10 mouse cellular contexts compared by ENCODE assay signal in the genomic region with DNA sequence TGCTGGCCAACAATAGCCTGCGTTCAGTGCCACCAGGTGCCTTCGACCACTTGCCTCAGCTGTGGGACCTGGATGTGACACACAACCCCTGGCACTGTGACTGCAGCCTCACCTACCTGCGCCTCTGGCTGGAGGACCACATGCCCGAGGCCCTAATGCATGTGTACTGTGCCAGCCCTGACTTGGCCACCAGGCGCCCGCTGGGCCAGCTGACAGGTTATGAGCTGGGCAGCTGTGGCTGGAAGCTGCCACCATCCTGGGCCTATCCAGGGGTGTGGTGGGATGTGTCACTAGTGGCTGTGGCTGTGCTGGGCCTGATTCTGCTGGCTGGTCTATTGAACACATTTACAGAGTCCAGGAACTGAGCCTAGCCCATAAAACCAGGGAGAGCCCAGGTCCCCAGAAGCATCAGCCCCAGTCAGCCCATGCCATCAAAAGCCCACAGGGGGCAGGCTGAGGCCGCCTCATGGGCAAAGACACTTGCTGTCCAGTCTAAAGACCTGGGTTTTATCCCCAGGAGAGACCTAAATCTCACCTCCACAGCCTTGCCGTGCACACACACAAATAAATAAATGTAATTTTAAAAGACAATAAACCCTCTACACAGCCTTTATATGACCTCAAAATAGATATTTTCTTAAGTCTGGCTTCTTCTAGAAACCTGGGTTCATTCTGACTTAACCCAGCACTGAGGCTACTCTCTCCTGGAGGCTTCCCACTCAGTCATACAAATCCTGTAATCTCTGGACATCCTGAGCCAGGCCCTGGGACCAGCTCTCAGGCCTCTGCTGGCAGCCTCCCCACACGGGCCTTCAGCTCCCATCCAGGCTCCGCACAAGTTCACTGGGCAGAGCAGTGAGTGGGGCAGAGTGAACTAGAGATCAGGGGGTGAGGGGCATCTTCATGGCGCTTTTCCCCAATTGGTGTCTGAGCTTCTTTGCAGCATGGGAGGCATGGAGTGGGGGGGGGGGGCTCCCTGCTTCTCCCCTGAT. TPM values are rescaled to one million over a fixed set of nuclear protein-coding genes. Genes with fewer than 3 reads are reported as not detected.
DNase-seq lines count a peak whose midpoint lies in the region; ATAC-seq and TF ChIP-seq lines count a peak whose summit lies in the region.
"Had no signal": no experiment of that assay in that cellular context is flagged by ENCODE, and none has a peak within 500 bp of the region (broad histone marks: within the 10 kb centered on the region; RNA-seq: fewer than 3 reads in every experiment).

No protein-coding gene starts in this region.

- no peaks in the 10 kb centered on the region for H3K27me3 ChIP-seq in heart, embryonic 11.5 days (ENCODE audit: control insufficient read depth, insufficient read depth, low read length)
- no peaks in the 10 kb centered on the region for H3K27me3 ChIP-seq in lung, postnatal 0 days (replicated peaks; ENCODE audit: insufficient read depth, low read length)
- H3K27me3 ChIP-seq in forebrain, embryonic 15.5 days, result no peaks in the 10 kb centered on the region

- no peak overlapping the region for H3K4me2 ChIP-seq in heart, embryonic 11.5 days
- no peak overlapping the region for H3K4me2 ChIP-seq in lung, postnatal 0 days (replicated peaks; ENCODE audit: low read depth, low read length)
- H3K4me2 ChIP-seq in forebrain, embryonic 15.5 days (replicated peaks), result no peak overlapping the region

- TF ChIP-seq POLR2A in bone marrow, adult 2 months (IDR thresholded peaks at IDR 0.05; ENCODE audit: borderline replicate concordance, control insufficient read depth, low read depth, low read length), result no peak

- H3K4me3 ChIP-seq in heart, embryonic 11.5 days (ENCODE audit: low read depth, low read length), result no peak overlapping the region
- no peak overlapping the region for H3K4me3 ChIP-seq in lung, postnatal 0 days (ENCODE audit: low read depth, low read length)
- no peak overlapping the region for H3K4me3 ChIP-seq in bone marrow, adult 2 months (replicated peaks; ENCODE audit: control insufficient read depth, low read depth, low read length)
- H3K4me3 ChIP-seq in forebrain, embryonic 15.5 days, result no peak overlapping the region

- peak; percentile 55 for TF ChIP-seq CTCF in lung, postnatal 0 days (IDR thresholded peaks at IDR 0.05)
- peak; percentile 46 for TF ChIP-seq CTCF in bone marrow, adult 2 months (IDR thresholded peaks at IDR 0.05; ENCODE audit: control insufficient read depth, insufficient read depth, low read length)

- TF ChIP-seq EP300 in lung, postnatal 0 days (IDR thresholded peaks at IDR 0.05), result no peak

- H3K36me3 ChIP-seq in heart, embryonic 11.5 days (ENCODE audit: control insufficient read depth, insufficient read depth, low read length), result no peaks in the 10 kb centered on the region
- H3K36me3 ChIP-seq in lung, postnatal 0 days (ENCODE audit: insufficient read depth, low read length), result no peaks in the 10 kb centered on the region
- no peaks in the 10 kb centered on the region for H3K36me3 ChIP-seq in forebrain, embryonic 15.5 days

- no peak overlapping the region for H3K9ac ChIP-seq in heart, embryonic 11.5 days (ENCODE audit: low read depth, low read length)
- H3K9ac ChIP-seq in lung, postnatal 0 days (replicated peaks; ENCODE audit: low read depth), result no peak overlapping the region
- no peak overlapping the region for H3K9ac ChIP-seq in forebrain, embryonic 15.5 days (replicated peaks)

- no peaks in the 10 kb centered on the region for H3K4me1 ChIP-seq in heart, embryonic 11.5 days (ENCODE audit: control insufficient read depth, insufficient read depth, low read length)
- H3K4me1 ChIP-seq in lung, postnatal 0 days (ENCODE audit: insufficient read depth, low read depth, low read length), result no peaks in the 10 kb centered on the region
- peaks cover 4% of the 10 kb centered on the region; the same call in 1 of the 2 replicates for H3K4me1 ChIP-seq in bone marrow, adult 2 months (ENCODE audit: control insufficient read depth, insufficient read depth, low read length)
- no peaks in the 10 kb centered on the region for H3K4me1 ChIP-seq in forebrain, embryonic 15.5 days

- WGBS in heart, embryonic 11.5 days (ENCODE audit: insufficient replicate concordance), result 82% methylated on average over 11 of the region's 11 CpGs
- WGBS in lung, postnatal 0 days, result 86% methylated on average over 11 of the region's 11 CpGs
- WGBS in bone marrow, adult 2 months, result 77% methylated on average over 11 of the region's 11 CpGs
- WGBS in forebrain, embryonic 15.5 days, result 84% methylated on average over 11 of the region's 11 CpGs

- H3K27ac ChIP-seq in heart, embryonic 11.5 days (ENCODE audit: low read depth, low read length), result no peak overlapping the region
- no peak overlapping the region for H3K27ac ChIP-seq in lung, postnatal 0 days (ENCODE audit: low read length)
- H3K27ac ChIP-seq in bone marrow, adult 2 months (ENCODE audit: control insufficient read depth, insufficient read depth, low read depth, low read length, poor library complexity), result peak overlapping the region; percentile 7; the same call in 1 of the 2 replicates
- no peak overlapping the region for H3K27ac ChIP-seq in forebrain, embryonic 15.5 days (replicated peaks)

- H3K9me3 ChIP-seq in heart, embryonic 11.5 days (replicated peaks; ENCODE audit: control insufficient read depth, low read length), result no peaks in the 10 kb centered on the region
- H3K9me3 ChIP-seq in lung, postnatal 0 days (ENCODE audit: low read length), result no peaks in the 10 kb centered on the region
- no peaks in the 10 kb centered on the region for H3K9me3 ChIP-seq in forebrain, embryonic 15.5 days

- no peak for DNase-seq in heart, adult 9 months (ENCODE audit: low spot score in 2 of 2)
- DNase-seq in lung, postnatal 0 days (ENCODE audit: low spot score), result no peak
- no peak for DNase-seq in lung, postnatal 14 days
- DNase-seq in layer of hippocampus, adult 9-11 months, result no peak
- DNase-seq: thymus, adult 2 months had no signal

- ATAC-seq in heart, embryonic 11.5 days (replicated peaks; ENCODE audit: insufficient number of reproducible peaks, low FRiP score, low TSS enrichment), result 0 out of 2 replicates have a peak, but pooled peaks have one; percentile 35
- 0 out of 2 replicates have a peak, but pooled peaks have one; percentile 32 for ATAC-seq in lung, postnatal 0 days
- ATAC-seq in megakaryocyte-erythroid progenitor cell, adult 5-6 weeks (replicated peaks; ENCODE audit: low FRiP score, low TSS enrichment, poor library complexity, severe bottlenecking), result peak; percentile 10; the same call in 1 of the 2 replicates
- no peak for ATAC-seq in forebrain, embryonic 15.5 days (replicated peaks)
- ATAC-seq: inflammation-experienced regulatory T-cells, adult 6 months had no signal

RNA-seq across cellular contexts. Expression of gene Gp9, which starts 1.6 kb away (rescaled TPM):
- 6.1 and 7.1 TPM in 2 replicates for polyA plus RNA-seq in heart, embryonic 11.5 days (2014; fragmentation: Nextera tagmentation; extraction: Ambion mirVana)
- polyA plus RNA-seq in lung, postnatal 0 days (2015; fragmentation: Nextera tagmentation; extraction: Ambion mirVana), result 8.3 and 9.1 TPM in 2 replicates
- 49.0 and 59.4 TPM in 2 replicates for polyA plus RNA-seq in bone marrow, adult 2 months (2011; ENCODE audit: insufficient read depth, insufficient read length, low replicate concordance, missing spikeins)
- 1.8 and 4.5 TPM in 2 replicates for total RNA-seq in megakaryocyte-erythroid progenitor cell, adult 5-6 weeks (2014; fragmentation: Nextera tagmentation)
- 3.1 and 7.3 TPM in 2 replicates for total RNA-seq in megakaryocyte-erythroid progenitor cell, adult 5-6 weeks (2017)
- polyA plus RNA-seq in forebrain, embryonic 15.5 days (2015; fragmentation: Nextera tagmentation; extraction: Ambion mirVana), result 0.46 and 0.65 TPM in 2 replicates

RNA-seq across cellular contexts. Expression of gene Rab43, which starts 32.5 kb away (rescaled TPM):
- 6.4 and 6.9 TPM in 2 replicates for polyA plus RNA-seq in heart, embryonic 11.5 days (2014; fragmentation: Nextera tagmentation; extraction: Ambion mirVana)
- polyA plus RNA-seq in lung, postnatal 0 days (2015; fragmentation: Nextera tagmentation; extraction: Ambion mirVana), result 13.5 and 15.1 TPM in 2 replicates
- 31.2 and 44.9 TPM in 2 replicates for polyA plus RNA-seq in bone marrow, adult 2 months (2011; ENCODE audit: insufficient read depth, insufficient read length, low replicate concordance, missing spikeins)
- total RNA-seq in megakaryocyte-erythroid progenitor cell, adult 5-6 weeks (2014; fragmentation: Nextera tagmentation), result 49.7 and 51.5 TPM in 2 replicates
- 4.5 and 9.9 TPM in 2 replicates for total RNA-seq in megakaryocyte-erythroid progenitor cell, adult 5-6 weeks (2017)
- polyA plus RNA-seq in forebrain, embryonic 15.5 days (2015; fragmentation: Nextera tagmentation; extraction: Ambion mirVana), result 6.9 and 8.0 TPM in 2 replicates

RNA-seq across cellular contexts. Expression of gene Efcc1, which starts 48.8 kb away (rescaled TPM):
- polyA plus RNA-seq in heart, embryonic 11.5 days (2014; fragmentation: Nextera tagmentation; extraction: Ambion mirVana), result 0.25 TPM in 1 of 2 replicates, not detected in the other
- 4.0 and 5.9 TPM in 2 replicates for polyA plus RNA-seq in lung, postnatal 0 days (2015; fragmentation: Nextera tagmentation; extraction: Ambion mirVana)
- 0.55 TPM in 1 of 2 replicates, not detected in the other for polyA plus RNA-seq in bone marrow, adult 2 months (2011; ENCODE audit: insufficient read depth, insufficient read length, low replicate concordance, missing spikeins)
- total RNA-seq in megakaryocyte-erythroid progenitor cell, adult 5-6 weeks (2014; fragmentation: Nextera tagmentation), result 0.48 and 0.77 TPM in 2 replicates
- 0.72 and 1.2 TPM in 2 replicates for total RNA-seq in megakaryocyte-erythroid progenitor cell, adult 5-6 weeks (2017)
- polyA plus RNA-seq in forebrain, embryonic 15.5 days (2015; fragmentation: Nextera tagmentation; extraction: Ambion mirVana), result 2.0 TPM in 2 replicates

RNA-seq across cellular contexts. Expression of gene Gm45140, which starts 56.1 kb away (rescaled TPM):
- polyA plus RNA-seq in heart, embryonic 11.5 days (2014; fragmentation: Nextera tagmentation; extraction: Ambion mirVana), result 2.3 TPM in 2 replicates
- polyA plus RNA-seq in lung, postnatal 0 days (2015; fragmentation: Nextera tagmentation; extraction: Ambion mirVana), result 0.73 and 0.94 TPM in 2 replicates
- polyA plus RNA-seq in bone marrow, adult 2 months (2011; ENCODE audit: insufficient read depth, insufficient read length, low replicate concordance, missing spikeins), result 7.3 and 18.0 TPM in 2 replicates
- 0.81 and 3.3 TPM in 2 replicates for total RNA-seq in megakaryocyte-erythroid progenitor cell, adult 5-6 weeks (2014; fragmentation: Nextera tagmentation)
- total RNA-seq in megakaryocyte-erythroid progenitor cell, adult 5-6 weeks (2017), result 18.3 and 19.5 TPM in 2 replicates
- polyA plus RNA-seq in forebrain, embryonic 15.5 days (2015; fragmentation: Nextera tagmentation; extraction: Ambion mirVana), result 3.6 and 3.7 TPM in 2 replicates

RNA-seq across cellular contexts. Expression of gene Isy1, which starts 59.1 kb away (rescaled TPM):
- polyA plus RNA-seq in heart, embryonic 11.5 days (2014; fragmentation: Nextera tagmentation; extraction: Ambion mirVana), result 28.1 and 36.5 TPM in 2 replicates
- 21.4 and 24.1 TPM in 2 replicates for polyA plus RNA-seq in lung, postnatal 0 days (2015; fragmentation: Nextera tagmentation; extraction: Ambion mirVana)
- 21.9 and 34.4 TPM in 2 replicates for polyA plus RNA-seq in bone marrow, adult 2 months (2011; ENCODE audit: insufficient read depth, insufficient read length, low replicate concordance, missing spikeins)
- 85.1 and 88.1 TPM in 2 replicates for total RNA-seq in megakaryocyte-erythroid progenitor cell, adult 5-6 weeks (2014; fragmentation: Nextera tagmentation)
- 228 and 235 TPM in 2 replicates for total RNA-seq in megakaryocyte-erythroid progenitor cell, adult 5-6 weeks (2017)
- polyA plus RNA-seq in forebrain, embryonic 15.5 days (2015; fragmentation: Nextera tagmentation; extraction: Ambion mirVana), result 37.8 and 38.7 TPM in 2 replicates
